Mouse (Mus musculus) v-Abl transformed pro-B cells (cell line): Measurements from ENCODE around the gene Nfe2l1.
"Not testable (repeated sequence)": the region's sequence is repeated elsewhere in the genome, so short reads cannot be mapped to it uniquely, and the experiment has no call there.

Source experiments
- in situ Hi-C, 2 experiments: fragments of 400-800 bp; cut with MboI; formaldehyde crosslinking; loops; one replicate each; pipeline ENCODE4 v1.15.1; 2025; ENCODE audit not compliant: unreplicated experiment in 2 of 2

Gene Nfe2l1

DNA sequence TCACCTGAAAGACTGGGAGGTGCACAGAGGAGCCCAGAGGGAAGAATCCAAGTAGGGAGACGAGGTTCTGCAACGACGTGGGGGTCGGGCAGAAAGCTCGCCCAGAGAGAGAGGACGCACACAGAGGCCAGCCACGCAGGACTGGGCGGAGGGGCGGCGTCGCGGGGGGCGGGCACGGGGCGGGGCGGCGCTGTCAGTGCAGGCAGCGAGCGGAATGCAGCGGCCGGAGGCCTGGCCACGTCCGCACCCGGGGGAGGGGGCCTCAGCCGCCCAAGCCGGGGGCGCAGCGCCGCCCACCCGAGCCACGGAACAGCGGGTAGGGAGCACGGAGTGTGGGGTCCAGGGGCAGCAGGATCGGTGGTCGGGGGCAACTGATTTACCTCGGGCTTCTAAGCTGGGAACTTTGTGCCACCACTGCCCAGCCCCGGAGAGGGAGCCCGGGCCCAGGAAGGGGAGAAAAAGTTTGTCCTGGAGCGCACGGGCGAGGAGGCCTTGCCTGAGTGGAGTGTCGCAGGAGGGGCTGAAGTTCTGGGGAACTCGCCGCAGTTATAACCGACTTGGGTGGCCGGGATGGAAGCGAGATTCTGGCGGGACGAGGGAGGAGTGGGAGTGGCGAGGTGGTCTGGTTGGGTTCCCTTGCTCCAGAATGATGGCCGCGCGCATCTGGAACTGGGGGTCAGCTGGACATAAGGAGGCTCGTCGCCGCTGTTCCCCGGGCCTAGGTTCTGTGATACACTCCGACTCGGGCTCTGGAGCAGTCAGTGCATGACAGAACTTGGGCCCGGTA lies 20.1 kb upstream of the Nfe2l1 start, which contains the start of gene Copz2:
Gene Copz2 (plus strand): TSS at position 190 of the 787 bp plus-strand sequence.
- in situ Hi-C loops: loop anchor here (25.0 kb wide), 2 partner anchors 763 to 1313 kb away; partner anchors contain the start of gene Atp5g1 (in 2 of the 2)

DNA sequence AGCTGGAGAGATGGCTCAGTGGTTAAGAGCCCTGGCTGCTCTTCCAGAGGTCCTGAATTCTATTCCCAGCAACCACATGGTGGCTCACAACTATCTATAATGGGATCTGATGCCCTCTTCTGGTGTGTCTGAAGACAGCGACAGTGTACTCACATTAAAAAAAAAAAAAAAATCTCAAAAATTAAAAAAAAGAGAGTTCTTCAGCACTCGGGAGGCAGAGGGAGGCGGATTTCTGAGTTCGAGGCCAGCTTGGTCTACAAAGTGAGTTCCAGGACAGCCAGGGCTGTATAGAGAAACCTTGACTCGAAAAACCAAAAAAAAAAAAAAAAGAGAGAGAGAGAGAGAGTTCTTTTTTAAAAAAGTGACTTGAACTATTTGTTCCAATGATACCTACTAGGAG lies 19.4 kb upstream of the Nfe2l1 start:
- in situ Hi-C loops: not testable (repeated sequence)

DNA sequence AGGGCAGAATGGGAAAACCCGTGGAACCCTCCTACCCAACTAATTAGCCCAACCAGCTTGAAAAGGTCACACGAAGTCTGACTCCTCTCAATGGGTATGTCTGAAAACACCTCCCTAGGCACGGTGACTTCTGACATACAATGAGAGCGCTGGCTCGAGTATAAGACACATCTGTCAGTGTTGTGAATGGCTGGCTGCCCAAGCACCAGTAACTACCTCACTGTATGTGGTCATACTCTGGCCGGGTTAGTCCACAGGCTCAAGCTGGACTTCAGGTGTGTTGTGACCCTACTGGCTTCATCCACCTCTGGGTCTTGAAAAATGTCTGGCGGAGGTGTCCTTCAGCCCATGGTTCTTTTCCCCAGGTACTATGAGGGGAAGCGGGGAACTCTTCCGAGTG lies 18.9 kb upstream of the Nfe2l1 start:
- in situ Hi-C loops: no loop called here

DNA sequence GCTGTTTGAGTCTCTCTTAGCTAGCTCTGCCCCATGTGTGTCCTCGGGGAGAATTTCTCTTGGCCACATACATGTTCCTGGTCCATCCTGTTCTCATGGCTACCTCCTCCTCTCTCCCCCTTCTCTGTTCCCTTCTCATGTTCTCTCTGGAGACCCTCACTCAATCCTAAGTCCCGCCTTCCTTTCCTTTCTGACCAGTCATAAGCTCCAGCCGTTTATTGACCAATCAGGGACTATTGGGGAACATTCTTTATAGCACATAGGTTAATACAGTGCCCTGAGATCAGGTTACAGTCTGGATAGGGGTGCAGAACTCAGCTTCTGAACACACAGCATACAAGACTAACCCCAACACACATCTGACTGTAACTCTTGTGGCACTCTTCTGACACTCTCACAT lies 17.5 kb upstream of the Nfe2l1 start:
- in situ Hi-C loops: no loop called here

DNA sequence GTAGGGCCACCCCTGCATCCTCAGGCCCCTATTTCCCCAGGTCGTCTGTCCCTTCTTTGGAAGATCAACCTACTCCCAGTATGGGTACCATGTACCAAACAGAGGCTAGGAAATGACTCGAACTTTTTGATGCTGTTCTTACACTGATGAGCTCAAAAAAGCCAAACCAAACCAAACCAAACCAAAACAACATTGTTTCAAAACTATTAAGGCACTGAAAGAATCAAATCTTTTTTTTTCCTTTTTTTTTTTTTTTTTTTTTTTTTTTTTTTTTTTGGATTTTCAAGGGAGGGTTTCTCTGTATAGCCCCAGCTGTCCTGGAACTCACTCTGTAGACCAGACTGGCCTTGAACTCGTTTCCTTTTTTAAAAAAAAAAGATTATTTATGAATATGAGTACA lies 13.9 kb upstream of the Nfe2l1 start:
- in situ Hi-C loops: no loop called here

DNA sequence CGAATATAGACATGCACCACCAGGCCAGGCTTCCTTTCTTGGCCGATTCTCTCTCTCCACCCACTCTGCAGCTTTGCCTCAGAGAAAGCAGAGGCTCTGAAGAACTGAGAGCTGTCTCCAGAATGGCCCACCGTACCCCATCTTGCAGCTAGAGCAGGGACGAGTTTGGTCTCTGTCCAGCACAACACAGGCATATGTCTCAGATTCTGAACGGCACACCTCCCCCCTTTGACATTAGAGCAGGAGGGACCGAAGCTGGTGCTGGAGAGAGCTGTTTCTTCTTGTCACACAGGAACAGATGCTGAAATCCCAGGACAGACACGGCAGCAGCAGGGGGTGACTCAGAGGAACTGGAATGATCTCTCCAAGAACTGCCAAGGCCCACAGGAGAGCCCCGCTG lies 10.5 kb upstream of the Nfe2l1 start:
- in situ Hi-C loops: no loop called here

DNA sequence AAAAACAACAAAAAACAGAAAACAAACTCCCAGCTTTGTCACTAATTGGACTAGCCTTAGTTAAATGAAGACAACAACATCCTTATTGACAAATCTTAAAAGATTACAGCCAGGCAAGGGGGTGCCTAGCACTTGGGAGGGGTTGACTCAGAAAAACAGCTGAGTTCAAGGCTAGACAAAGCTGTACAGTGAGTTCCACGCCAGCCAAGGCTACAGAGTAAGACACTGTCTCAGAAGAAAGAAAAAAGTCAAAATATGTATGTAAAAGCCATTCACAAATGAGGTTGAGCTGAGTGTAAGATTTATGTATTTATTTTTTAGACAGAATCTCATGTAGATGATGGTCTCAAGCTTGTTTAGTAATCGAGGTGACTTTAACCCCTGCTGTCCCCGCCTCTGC lies 10.1 kb upstream of the Nfe2l1 start:
- in situ Hi-C loops: loop anchor here in 1 of 2 experiments (10.0 kb wide), 1 partner anchor 65 kb away; the partner anchor contains the start of gene Snx11

DNA sequence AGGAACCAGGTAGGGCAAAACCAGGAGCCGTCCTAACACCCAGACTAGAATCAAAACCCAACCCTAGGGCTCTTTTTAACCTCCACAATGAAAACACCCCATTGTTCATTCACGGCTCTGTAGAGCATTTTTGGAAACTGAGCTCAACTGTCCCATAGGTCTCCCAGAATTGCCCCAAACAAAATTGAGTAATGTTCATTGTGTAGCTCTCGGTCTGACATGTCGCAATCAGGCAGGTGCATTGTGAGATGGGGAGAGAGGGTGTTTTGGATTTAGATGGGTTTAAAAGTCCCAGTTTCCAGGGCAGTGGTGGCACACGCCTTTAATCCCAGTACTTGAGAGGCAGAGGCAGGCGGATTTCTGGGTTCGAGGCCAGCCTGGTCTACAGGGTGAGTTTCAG lies 9.7 kb upstream of the Nfe2l1 start:
- in situ Hi-C loops: loop anchor here in 1 of 2 experiments (10.0 kb wide), 1 partner anchor 65 kb away; the partner anchor contains the start of gene Snx11

DNA sequence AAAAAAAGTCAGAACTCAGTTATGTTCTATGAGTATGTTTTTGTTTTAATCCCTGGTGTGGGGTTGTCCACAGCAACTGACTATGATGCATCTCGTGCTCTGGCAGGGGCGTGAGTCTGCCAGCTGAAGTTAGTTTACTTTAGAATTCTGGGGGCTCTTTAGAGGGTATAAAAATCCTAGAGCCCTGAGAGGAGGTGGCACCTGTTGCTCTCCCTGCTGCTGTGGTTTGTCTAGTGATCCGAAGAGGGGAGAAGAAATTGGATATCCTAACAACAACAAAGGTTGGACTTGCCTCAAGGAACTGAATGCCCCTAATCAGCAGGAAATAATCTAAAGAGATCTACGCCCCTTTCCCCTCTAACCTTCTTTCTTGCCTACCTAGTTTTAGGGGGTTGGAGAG lies 8.6 kb upstream of the Nfe2l1 start:
- in situ Hi-C loops: loop anchor here in 1 of 2 experiments (10.0 kb wide), 1 partner anchor 64 kb away; the partner anchor contains the start of gene Snx11

DNA sequence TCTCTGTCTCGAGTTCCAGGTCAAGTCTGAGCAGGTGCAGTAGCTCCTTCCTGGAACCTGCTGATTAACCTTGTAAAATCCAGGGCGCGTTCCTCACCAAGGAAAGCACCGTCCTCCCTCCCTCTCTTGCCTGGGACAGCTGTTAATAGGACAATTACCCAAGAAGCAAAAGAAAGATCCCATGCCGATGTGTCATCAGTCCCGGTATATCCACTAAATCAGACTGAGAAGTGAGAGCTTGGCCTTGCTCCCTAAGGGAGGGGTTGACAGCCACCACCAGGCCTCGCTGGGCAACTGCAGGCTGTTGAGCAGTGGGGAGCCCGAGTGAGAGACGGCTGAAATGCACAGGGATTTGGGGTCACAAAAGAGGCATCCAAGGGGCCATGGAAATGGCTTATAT lies 7.5 kb upstream of the Nfe2l1 start:
- in situ Hi-C loops: loop anchor here in 1 of 2 experiments (10.0 kb wide), 1 partner anchor 62 kb away; the partner anchor contains the start of gene Snx11

DNA sequence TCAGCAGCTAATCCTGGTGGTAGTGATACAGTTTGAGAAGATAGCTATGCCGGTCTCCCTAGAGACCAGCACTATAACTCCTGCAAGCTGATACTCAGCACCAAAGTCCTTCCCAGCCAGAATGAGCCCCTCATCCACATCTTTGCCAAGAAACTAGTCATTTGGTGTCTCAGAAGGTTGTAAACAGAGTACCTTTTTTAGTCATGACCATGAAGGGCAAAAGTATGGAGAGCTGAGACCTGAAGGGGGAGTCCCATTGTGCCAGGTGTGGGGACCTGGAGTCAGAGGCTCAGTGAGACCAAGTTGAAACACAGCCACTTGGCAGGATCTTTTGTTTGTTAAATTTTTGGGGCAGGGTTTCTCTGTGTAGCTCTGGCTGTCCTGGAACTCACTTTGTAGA lies 4.4 kb upstream of the Nfe2l1 start:
- in situ Hi-C loops: loop anchor here in 1 of 2 experiments (10.0 kb wide), 1 partner anchor 59 kb away; the partner anchor contains the start of gene Snx11

DNA sequence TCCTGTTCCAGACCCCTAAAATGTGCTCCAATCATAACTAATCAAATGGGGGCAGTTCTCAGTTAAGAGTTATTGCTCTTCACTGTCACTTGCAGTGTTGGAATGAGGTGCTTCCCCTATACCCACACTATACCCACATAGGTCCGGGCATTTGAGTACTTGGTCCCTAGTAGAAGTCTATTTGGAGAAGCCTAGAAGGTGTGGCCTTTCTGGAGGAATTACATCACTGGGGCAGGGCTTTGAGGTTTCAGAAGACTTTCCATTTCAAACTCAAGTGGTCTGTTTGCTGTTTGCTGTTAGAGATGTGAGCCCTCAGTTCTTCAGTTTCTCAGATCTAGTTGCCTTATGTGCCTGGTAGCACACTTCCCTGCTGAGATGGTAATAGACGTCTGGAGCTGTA lies 3.2 kb upstream of the Nfe2l1 start:
- in situ Hi-C loops: loop anchor here in 1 of 2 experiments (10.0 kb wide), 1 partner anchor 58 kb away; the partner anchor contains the start of gene Snx11

DNA sequence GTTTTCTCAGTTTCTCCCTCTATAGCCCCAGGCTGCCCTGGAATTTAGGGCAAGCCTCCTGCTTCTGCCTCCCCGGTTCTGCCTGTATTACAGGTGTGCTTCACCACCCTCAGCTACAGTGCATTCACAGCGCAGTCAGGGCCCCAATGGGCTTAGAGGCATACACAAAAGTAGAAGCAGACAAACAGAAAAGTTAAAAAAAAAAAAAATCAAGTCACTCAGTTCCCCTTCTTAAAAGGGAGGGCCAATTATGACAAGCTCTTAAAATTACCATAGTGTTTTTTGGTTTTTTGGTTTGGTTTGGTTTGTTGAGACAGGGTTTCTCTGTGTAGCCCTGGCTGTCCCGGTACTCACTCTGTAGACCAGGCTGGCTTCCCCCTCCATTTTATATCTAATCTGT lies 2.8 kb upstream of the Nfe2l1 start:
- in situ Hi-C loops: loop anchor here in 1 of 2 experiments (10.0 kb wide), 1 partner anchor 58 kb away; the partner anchor contains the start of gene Snx11

DNA sequence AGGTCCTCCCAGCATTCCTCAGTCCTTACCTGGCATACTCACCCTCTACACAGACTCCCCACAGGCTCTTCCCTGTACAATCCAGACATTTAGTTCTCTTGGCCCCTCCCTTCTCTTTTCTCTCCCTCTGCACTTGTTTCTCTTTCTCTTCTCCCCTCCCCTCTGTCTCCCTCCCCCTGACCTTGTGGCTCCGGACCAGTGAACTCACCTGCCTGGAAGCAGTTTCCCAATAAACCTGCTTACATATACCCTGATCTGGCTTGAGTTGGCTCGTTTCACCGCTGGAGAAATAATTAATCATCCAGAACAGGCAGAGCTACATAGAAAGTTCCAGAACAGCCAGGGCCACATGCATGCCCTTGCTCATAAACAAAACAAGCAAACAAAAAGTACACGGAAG lies 1.7 kb upstream of the Nfe2l1 start:
- in situ Hi-C loops: loop anchor here in 1 of 2 experiments (10.0 kb wide), 1 partner anchor 57 kb away; the partner anchor contains the start of gene Snx11

DNA sequence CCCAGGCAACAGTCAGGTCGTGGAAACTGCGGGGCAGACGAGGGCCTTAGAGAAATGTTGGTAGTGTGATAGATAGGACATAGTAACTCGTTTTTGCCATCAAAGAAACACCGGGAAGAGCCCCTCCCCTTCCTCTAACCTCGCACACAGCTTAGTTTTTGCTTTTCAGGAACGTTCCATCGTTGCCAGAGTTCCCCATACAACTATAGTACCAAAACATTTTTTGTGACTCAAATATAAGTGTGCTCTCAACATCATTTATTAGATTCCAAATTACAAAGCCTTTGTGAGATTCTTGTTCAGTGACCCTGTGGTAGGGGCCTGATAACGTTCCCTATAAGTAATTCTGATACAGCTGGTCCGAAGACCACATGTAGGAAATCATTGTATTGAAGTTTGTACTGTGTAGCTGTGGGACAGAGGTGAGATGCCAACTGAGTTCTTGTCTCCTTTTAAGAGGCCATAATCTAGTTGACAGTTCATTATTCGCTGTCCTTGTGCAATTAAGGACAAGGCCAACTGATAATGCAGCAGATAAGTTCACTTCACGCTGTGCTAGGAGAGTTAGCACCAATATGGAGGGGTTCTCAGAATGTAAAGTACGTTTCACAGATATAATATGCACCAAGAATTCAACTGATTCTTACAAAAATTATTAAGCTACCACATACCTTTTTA lies 910 bp upstream of the Nfe2l1 start:
- in situ Hi-C loops: loop anchor here in 1 of 2 experiments (10.0 kb wide), 1 partner anchor 56 kb away; the partner anchor contains the start of gene Snx11

DNA sequence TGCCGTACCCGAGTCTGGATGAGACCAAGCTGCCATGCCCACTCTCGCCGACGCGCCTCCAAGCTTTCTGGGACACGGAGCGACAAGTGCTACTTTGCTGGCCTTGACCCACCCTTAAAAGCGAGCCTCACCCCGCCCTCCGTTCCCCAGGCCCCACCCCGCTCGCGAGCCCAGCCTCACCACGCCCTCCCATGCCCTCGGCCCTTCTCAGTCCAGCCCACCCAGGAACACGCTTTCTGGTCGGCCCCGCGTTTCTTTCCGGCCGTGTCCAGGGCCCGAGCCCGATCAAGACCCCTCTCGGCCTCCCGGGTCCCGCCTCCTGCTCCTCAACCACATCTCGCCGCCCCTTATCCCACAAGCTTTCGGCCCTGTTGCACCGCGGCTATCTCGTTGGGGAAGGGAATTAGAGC lies 360 bp downstream of the Nfe2l1 start:
- in situ Hi-C loops: loop anchor here in 1 of 2 experiments (5.0 kb wide), 1 partner anchor 37 kb away; no protein-coding TSS in a partner anchor

DNA sequence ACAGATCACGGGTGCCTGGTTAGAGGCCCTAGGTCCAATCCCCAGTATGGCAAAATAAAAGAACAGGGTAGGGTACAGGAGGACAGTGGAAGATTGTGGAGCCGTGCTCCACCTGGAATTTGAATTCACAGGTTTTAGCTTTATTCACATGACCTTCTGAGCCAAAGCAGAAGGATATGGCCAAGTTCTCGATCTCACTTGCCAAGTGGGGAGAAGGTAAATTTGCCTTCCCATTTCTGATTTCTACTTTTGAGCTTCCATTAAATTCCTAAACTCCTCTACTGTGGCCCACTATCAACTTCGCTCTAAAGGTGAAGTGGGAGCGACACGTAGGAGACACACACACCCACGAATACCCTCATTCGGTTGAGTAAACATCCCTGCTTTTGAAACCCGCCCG lies 887 bp downstream of the Nfe2l1 start:
- in situ Hi-C loops: loop anchor here in 1 of 2 experiments (5.0 kb wide), 1 partner anchor 37 kb away; no protein-coding TSS in a partner anchor

DNA sequence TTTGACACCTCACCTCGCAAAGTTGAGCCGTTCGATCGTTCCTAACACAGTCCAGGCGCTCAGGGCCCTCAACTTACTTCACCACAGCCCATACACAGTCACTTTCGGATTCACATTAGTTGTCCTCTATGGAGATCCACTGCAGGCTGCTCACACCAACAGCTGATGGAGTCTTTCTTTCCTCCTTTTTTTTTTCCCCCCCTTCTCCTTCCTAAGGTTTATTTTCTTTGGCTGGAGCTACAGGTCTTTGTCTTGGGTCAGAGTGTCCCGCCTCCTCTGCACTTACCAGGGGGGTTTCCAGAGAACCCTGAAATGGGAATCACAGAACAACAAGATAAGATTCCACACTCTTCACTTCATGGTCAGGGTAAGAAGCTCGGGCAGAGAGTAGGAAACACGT lies 1.9 kb downstream of the Nfe2l1 start:
- in situ Hi-C loops: loop anchor here in 1 of 2 experiments (5.0 kb wide), 1 partner anchor 36 kb away; no protein-coding TSS in a partner anchor

DNA sequence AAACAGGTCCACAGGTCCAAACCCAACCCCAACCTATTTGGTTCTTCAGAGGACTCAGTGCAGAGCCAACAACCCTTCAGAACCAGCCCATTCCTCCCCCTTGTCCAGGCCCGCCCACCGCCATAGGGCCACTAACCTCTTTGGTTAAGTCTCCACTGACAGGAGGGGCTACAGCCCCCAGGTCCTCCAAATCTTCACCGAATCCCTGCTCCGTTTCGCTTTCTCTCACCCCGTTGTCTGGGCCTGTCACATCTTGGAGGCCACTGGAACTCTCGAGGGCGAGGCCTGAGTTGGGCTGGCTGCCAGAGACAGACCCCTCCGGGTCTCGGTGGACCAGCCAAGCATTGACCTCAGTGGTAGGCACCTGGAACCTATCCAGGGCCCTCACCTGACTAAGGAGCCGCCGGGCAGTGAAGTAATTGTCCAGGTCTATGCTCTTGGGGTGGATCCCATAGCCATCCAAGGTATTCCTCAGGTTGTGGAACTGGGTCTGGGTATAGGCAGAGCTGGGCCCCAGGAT lies 2.6 kb downstream of the Nfe2l1 start:
- in situ Hi-C loops: loop anchor here in 1 of 2 experiments (5.0 kb wide), 1 partner anchor 35 kb away; no protein-coding TSS in a partner anchor

DNA sequence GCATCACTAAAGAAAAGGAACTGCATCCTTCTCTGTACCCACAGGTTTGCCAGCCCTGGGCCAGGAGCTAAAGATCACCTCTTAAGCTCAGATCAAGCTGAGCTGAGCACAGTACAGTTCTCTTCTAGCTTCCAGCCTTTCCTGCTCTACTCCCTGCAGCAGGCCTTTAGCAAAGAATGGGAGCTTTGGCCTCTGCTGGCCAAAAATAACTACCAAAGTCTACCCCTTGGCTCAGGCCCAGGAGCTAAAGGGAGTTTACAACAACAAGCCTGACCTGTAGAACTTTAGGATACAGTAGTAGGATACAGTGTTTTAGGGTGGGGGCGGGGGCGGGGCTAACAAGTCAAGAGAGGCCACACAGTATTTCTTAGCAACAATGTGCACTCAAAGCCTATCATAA lies 3.3 kb downstream of the Nfe2l1 start:
- in situ Hi-C loops: loop anchor here in 1 of 2 experiments (5.0 kb wide), 1 partner anchor 34 kb away; no protein-coding TSS in a partner anchor
